Comparison of ENCODE assay signal across 10 mouse cellular contexts in genomic region chr11:118792163-118792915, GRCm38 (mm10).
A peak's percentile ranks its signal among the peaks of the same experiment; 100 is the strongest.
DNase-seq lines count a peak whose midpoint lies in the region; ATAC-seq and TF ChIP-seq lines count a peak whose summit lies in the region.
"Had no signal": no experiment of that assay in that cellular context is flagged by ENCODE, and none has a peak within 500 bp of the region (broad histone marks: within the 10 kb centered on the region; RNA-seq: fewer than 3 reads in every experiment).

No protein-coding gene starts in this region.

- no peaks in the 10 kb centered on the region for H3K36me3 ChIP-seq in embryonic facial prominence, embryonic 15.5 days
- no peaks in the 10 kb centered on the region for H3K36me3 ChIP-seq in hindbrain, postnatal 0 days (ENCODE audit: insufficient read depth, low read length)
- H3K36me3 ChIP-seq in midbrain, embryonic 15.5 days (replicated peaks) = no peaks in the 10 kb centered on the region
- H3K36me3 ChIP-seq: G1E; lung, embryonic 15.5 days had no signal

- no peak overlapping the region for H3K4me2 ChIP-seq in embryonic facial prominence, embryonic 15.5 days (replicated peaks)
- no peak overlapping the region for H3K4me2 ChIP-seq in hindbrain, postnatal 0 days (ENCODE audit: low read depth, low read length)
- no peak overlapping the region for H3K4me2 ChIP-seq in midbrain, embryonic 15.5 days
- H3K4me2 ChIP-seq: lung, embryonic 15.5 days had no signal

- no peak overlapping the region for H3K4me3 ChIP-seq in embryonic facial prominence, embryonic 15.5 days (replicated peaks)
- no peak overlapping the region for H3K4me3 ChIP-seq in hindbrain, postnatal 0 days (ENCODE audit: low read length)
- H3K4me3 ChIP-seq in midbrain, embryonic 15.5 days = no peak overlapping the region
- H3K4me3 ChIP-seq: lung, embryonic 15.5 days had no signal

- WGBS in embryonic facial prominence, embryonic 15.5 days = 67% methylated on average over 9 of the region's 9 CpGs
- 40% methylated on average over 9 of the region's 9 CpGs for WGBS in hindbrain, postnatal 0 days
- WGBS in midbrain, embryonic 15.5 days = 58% methylated on average over 9 of the region's 9 CpGs

- no peak for TF ChIP-seq CTCF in hindbrain, postnatal 0 days (IDR thresholded peaks at IDR 0.05; ENCODE audit: low read depth)

- H3K27me3 ChIP-seq in embryonic facial prominence, embryonic 15.5 days = no peaks in the 10 kb centered on the region
- no peaks in the 10 kb centered on the region for H3K27me3 ChIP-seq in hindbrain, postnatal 0 days (ENCODE audit: insufficient read depth, low read length)
- H3K27me3 ChIP-seq in midbrain, embryonic 15.5 days (replicated peaks) = no peaks in the 10 kb centered on the region
- H3K27me3 ChIP-seq: lung, embryonic 15.5 days had no signal

- peaks cover 27% of the 10 kb centered on the region for H3K4me1 ChIP-seq in embryonic facial prominence, embryonic 15.5 days
- H3K4me1 ChIP-seq in hindbrain, postnatal 0 days (ENCODE audit: insufficient read depth, low read length) = peaks cover 44% of the 10 kb centered on the region
- H3K4me1 ChIP-seq in midbrain, embryonic 15.5 days = peaks cover 43% of the 10 kb centered on the region

- peak; percentile 90 for DNase-seq in brain, adult 2 months (ENCODE audit: low read depth, low spot score)
- DNase-seq in hindbrain, postnatal 0 days (ENCODE audit: low spot score) = peak; percentile 44
- no peak for DNase-seq in urinary bladder, postnatal 25 days (ENCODE audit: low spot score)
- no peak for DNase-seq in testis, postnatal 14 days (ENCODE audit: low spot score)
- no peak for DNase-seq in urinary bladder, postnatal 10 days (ENCODE audit: low spot score)

- ATAC-seq in embryonic facial prominence, embryonic 15.5 days (ENCODE audit: insufficient number of reproducible peaks, low FRiP score, low TSS enrichment, low read depth) = no peak
- 0 out of 2 replicates have a peak, but pooled peaks have one; percentile 12 for ATAC-seq in hindbrain, postnatal 0 days
- ATAC-seq in midbrain, embryonic 15.5 days (replicated peaks) = no peak

- H3K27ac ChIP-seq in embryonic facial prominence, embryonic 15.5 days (replicated peaks) = 0 out of 2 replicates have a peak overlapping the region, but pooled peaks have one; percentile 14
- peak overlapping the region; percentile 82 for H3K27ac ChIP-seq in hindbrain, postnatal 0 days
- peak overlapping the region; percentile 93 for H3K27ac ChIP-seq in midbrain, embryonic 15.5 days
- H3K27ac ChIP-seq: kidney, postnatal 0 days; lung, embryonic 15.5 days had no signal

- H3K9ac ChIP-seq in embryonic facial prominence, embryonic 15.5 days = no peak overlapping the region
- H3K9ac ChIP-seq in hindbrain, postnatal 0 days (replicated peaks; ENCODE audit: low read length) = no peak overlapping the region; the same call in 1 of the 2 replicates
- no peak overlapping the region; the same call in 1 of the 2 replicates for H3K9ac ChIP-seq in midbrain, embryonic 15.5 days
- H3K9ac ChIP-seq: lung, embryonic 15.5 days had no signal

- no peaks in the 10 kb centered on the region for H3K9me3 ChIP-seq in embryonic facial prominence, embryonic 15.5 days (replicated peaks)
- no peaks in the 10 kb centered on the region for H3K9me3 ChIP-seq in hindbrain, postnatal 0 days (ENCODE audit: low read length)
- H3K9me3 ChIP-seq in midbrain, embryonic 15.5 days = no peaks in the 10 kb centered on the region
- H3K9me3 ChIP-seq: lung, embryonic 15.5 days had no signal

Comparison
In these comparisons a context has a peak if more than half of its experiments do, and no peak if none do; other contexts are left out.
1. DNase-seq: peak in brain, adult 2 months (single experiment) and hindbrain, postnatal 0 days (single experiment); none in urinary bladder, postnatal 25 days (single experiment), testis, postnatal 14 days (single experiment) and urinary bladder, postnatal 10 days (single experiment).
2. H3K27ac ChIP-seq: peak in every context shown above with its lines; median percentile 93 in midbrain, embryonic 15.5 days; 82 in hindbrain, postnatal 0 days; 14 in embryonic facial prominence, embryonic 15.5 days.